Mouse (Mus musculus): Measurements from ENCODE around the gene Dpp6.
"Not testable (repeated sequence)": the region's sequence is repeated elsewhere in the genome, so short reads cannot be mapped to it uniquely, and the experiment has no call there.

Gene Dpp6

GRCm38 (mm10) chr5:27408854-27409253, 591.9 kb downstream of the Dpp6 start:
- no peak for DNase-seq

GRCm38 (mm10) chr5:27413023-27413422, 596.0 kb downstream of the Dpp6 start:
- no peak for DNase-seq

- DNase-seq = no peak
Observed at GRCm38 (mm10) chr5:27415518-27415917, 598.5 kb downstream of the Dpp6 start.

- no peak for DNase-seq
Observed at GRCm38 (mm10) chr5:27416571-27416970, 599.6 kb downstream of the Dpp6 start.

GRCm38 (mm10) chr5:27417398-27417797, 600.4 kb downstream of the Dpp6 start:
- DNase-seq = no peak

- DNase-seq = no peak
Observed at GRCm38 (mm10) chr5:27418856-27419255, 601.9 kb downstream of the Dpp6 start.

- no peak for DNase-seq
Observed at GRCm38 (mm10) chr5:27421090-27421635, 604.2 kb downstream of the Dpp6 start.

- no peak for DNase-seq
Observed at GRCm38 (mm10) chr5:27423766-27424165, 606.8 kb downstream of the Dpp6 start.

- DNase-seq = no peak
Observed at GRCm38 (mm10) chr5:27424484-27425080, 607.6 kb downstream of the Dpp6 start.

GRCm38 (mm10) chr5:27426200-27426599, 609.2 kb downstream of the Dpp6 start:
- no peak for DNase-seq

GRCm38 (mm10) chr5:27433584-27433983, 616.6 kb downstream of the Dpp6 start:
- no peak for DNase-seq

- no peak for DNase-seq
Observed at GRCm38 (mm10) chr5:27453201-27453845, 636.3 kb downstream of the Dpp6 start.

- no peak for DNase-seq
Observed at GRCm38 (mm10) chr5:27454386-27454785, 637.4 kb downstream of the Dpp6 start.

- DNase-seq = no peak
Observed at GRCm38 (mm10) chr5:27456981-27457380, 640.0 kb downstream of the Dpp6 start.

GRCm38 (mm10) chr5:27457686-27458085, 640.7 kb downstream of the Dpp6 start:
- no peak for DNase-seq

GRCm38 (mm10) chr5:27474964-27475465, 658.0 kb downstream of the Dpp6 start:
- no peak for DNase-seq

- no peak for DNase-seq
Observed at GRCm38 (mm10) chr5:27481706-27482105, 664.7 kb downstream of the Dpp6 start.

- no peak for DNase-seq
Observed at GRCm38 (mm10) chr5:27486138-27486537, 669.1 kb downstream of the Dpp6 start.

GRCm38 (mm10) chr5:27490942-27491341, 673.9 kb downstream of the Dpp6 start:
- no peak for DNase-seq

- not testable (repeated sequence) for DNase-seq
Observed at GRCm38 (mm10) chr5:27501338-27501737, 684.3 kb downstream of the Dpp6 start, which contains the start of gene Speer4b. Gene Speer4b (minus strand): TSS chr5:27501438.

- DNase-seq = no peak
Observed at GRCm38 (mm10) chr5:27518716-27519115, 701.7 kb downstream of the Dpp6 start.

- DNase-seq = no peak
Observed at GRCm38 (mm10) chr5:27526906-27527305, 709.9 kb downstream of the Dpp6 start.

GRCm38 (mm10) chr5:27544816-27545270, 727.8 kb downstream of the Dpp6 start:
- DNase-seq = no peak

- DNase-seq = no peak
Observed at GRCm38 (mm10) chr5:27549291-27549690, 732.3 kb downstream of the Dpp6 start.

Data from thymus, postnatal 4 days (tissue).